Mouse (Mus musculus): ENCODE results near the gene Pced1b.

Pced1b gene

GRCm38 (mm10) chr15:97257206-97257775, 10.4 kb downstream of the Pced1b start:
- no peak for DNase-seq

DNA sequence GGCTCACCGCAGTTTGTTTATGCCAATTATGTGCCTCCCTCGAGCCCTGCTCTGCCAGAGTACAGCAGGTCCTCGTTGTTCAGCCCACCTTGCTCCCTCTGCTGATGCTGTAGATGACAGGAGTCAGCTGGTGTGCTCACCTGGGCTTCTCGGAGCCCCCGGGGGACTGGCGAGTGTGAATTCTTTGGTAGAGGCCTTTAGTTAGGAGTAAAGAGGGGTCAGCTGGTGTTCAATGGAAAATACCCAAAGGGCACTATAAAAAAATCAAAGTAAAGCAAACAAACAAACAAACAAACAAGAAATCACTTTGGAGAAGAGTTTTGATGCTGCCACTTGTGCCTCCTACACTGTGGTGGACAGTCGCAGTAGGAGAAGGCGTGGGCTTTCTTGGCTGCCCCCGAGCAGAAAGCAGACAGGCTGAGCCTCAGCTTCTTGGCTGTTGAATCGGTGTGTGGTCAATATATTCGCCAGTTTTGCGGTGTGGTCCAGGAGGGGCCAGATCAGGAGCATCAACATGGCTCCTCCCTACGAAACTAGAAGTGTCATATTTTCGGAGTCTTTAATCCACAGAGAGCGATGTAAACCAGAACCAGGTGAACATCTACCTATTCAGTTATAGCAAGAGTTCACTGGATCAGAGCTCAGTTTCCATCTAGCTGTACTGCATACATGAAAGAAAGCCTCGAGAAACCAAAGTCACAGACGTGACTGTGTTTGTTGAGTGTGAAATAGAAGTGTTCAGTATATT, 11.8 kb downstream of the Pced1b start:
- DNase-seq: no peak

DNA sequence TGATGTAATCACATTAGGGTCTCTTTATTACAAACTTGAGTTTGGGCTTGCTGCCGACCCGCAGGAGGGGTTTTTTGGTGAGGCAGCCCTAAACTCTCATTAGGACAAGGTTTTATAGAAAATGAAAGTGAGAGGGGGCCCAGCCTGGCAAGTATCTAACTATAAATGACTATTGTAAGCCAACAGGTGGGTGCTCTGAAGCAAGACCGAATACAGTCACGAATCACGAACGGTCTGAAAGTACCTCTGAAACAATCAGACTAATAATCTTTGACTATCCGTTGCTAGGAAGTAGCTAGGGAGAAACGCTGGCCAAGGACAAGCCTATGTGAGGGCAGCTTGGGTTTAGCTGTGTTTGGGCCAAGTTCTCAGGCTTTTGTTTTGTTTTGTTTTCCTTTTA, 12.4 kb downstream of the Pced1b start:
- DNase-seq: no peak

DNA sequence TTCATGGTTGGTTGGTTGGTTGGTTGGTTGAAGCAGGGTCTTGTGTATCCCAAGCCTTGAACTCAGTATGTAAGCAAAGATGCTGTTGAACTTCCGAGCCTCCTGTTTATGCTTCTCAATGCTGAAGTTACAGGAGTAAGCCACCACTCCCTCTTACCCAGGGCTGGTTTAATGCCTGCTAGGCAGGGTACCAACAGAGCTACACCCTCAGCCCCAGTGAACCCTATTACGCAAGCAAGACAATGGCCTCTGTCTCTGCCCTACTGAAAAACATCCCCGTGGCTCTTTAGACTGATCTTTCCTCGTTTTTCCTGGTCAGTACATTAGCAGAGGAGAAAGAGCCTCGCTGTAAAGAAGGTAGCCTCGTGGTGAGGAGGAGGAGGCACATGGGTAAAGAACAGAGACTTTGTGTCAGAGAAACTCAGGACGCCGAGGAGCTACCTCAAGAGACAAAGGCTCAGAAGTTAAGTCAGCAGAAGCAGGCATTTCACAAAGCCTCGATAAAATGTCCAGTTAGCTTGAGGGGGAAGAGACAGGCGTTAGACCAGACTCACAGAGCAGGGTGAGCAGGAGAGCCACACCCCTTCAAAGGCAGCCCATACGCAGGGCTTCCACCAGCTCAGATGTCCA, 13.2 kb downstream of the Pced1b start:
- no peak for DNase-seq

- no peak for DNase-seq
These were observed 15.3 kb downstream of the Pced1b start for GRCm38 (mm10) chr15:97262251-97262650.

GRCm38 (mm10) chr15:97266236-97266845, 19.4 kb downstream of the Pced1b start:
- no peak for DNase-seq

GRCm38 (mm10) chr15:97267094-97267695, 20.3 kb downstream of the Pced1b start:
- DNase-seq: no peak

- DNase-seq: no peak
These were observed 25.2 kb downstream of the Pced1b start for GRCm38 (mm10) chr15:97271985-97272697.

DNA sequence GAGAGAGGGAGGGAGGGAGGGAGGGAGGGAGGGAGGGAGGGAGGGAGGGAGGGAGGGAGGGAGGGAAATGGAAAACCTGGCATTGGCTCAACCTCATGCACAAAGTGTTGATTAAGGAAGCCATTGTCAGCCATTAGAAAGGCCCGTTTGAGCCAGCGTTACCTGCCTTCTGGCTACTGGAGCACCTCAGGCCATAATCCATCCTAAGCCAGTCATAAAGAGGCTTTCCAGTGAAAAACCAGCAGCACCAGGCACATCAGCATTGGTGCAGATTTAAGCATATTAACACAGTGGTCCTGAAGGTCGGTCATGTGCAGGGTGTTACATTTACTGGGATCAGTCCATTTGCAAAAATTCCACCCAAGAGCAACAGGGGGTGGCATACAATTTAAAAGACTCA, 25.9 kb downstream of the Pced1b start:
- no peak for DNase-seq

- no peak for DNase-seq
These were observed 28.9 kb downstream of the Pced1b start for GRCm38 (mm10) chr15:97275626-97276395.

DNA sequence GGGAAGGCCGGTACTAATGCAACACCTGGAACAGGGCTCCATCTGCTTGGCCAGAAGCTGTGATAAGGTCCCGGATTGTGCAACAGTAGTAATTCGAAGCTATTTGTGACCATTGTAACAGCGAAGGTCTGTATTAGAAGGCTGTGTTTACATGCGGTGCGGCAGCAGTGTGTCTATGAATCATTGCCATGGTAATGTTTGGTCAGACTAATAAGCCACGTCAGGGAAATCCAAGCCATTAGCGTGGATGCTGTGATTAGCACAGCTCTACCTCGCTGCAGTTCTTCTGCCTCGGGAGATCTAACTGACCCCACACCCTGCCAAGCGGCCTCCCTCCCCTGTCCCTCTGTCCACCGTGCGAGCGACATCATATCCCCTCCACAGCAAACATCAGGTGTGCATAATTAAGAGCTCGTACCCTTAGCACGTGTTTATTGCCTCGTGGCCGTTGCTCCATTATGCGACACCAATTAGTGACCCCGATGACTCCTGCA, 29.8 kb downstream of the Pced1b start:
- no peak for DNase-seq

- DNase-seq: no peak
These were observed 30.4 kb downstream of the Pced1b start for GRCm38 (mm10) chr15:97277328-97277727.

GRCm38 (mm10) chr15:97278340-97278948, 31.5 kb downstream of the Pced1b start:
- no peak for DNase-seq

GRCm38 (mm10) chr15:97280131-97280530, 33.2 kb downstream of the Pced1b start:
- no peak for DNase-seq

DNA sequence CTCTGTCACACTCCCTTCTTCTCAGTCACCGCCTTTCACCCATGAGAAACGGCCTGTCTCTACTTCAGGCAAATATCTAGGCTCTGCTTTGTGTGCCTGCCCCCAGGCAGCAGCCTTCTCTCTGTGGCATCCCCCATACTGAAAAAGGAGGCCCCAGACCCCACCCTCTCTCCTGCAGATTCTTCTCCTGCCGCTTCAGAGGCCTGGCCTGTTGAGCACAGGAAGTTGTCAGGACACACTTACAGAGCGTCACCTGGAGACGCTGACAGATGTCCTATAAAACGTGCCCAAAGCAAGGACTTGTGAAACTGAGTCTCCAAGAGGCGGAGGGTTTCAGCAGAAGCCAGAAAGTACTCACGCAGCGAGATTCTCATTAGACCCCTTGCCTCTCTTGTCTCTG, 33.9 kb downstream of the Pced1b start:
- DNase-seq: no peak

GRCm38 (mm10) chr15:97281712-97282571, 35.0 kb downstream of the Pced1b start:
- no peak for DNase-seq

GRCm38 (mm10) chr15:97282572-97282881, 35.6 kb downstream of the Pced1b start:
- no peak for DNase-seq

DNA sequence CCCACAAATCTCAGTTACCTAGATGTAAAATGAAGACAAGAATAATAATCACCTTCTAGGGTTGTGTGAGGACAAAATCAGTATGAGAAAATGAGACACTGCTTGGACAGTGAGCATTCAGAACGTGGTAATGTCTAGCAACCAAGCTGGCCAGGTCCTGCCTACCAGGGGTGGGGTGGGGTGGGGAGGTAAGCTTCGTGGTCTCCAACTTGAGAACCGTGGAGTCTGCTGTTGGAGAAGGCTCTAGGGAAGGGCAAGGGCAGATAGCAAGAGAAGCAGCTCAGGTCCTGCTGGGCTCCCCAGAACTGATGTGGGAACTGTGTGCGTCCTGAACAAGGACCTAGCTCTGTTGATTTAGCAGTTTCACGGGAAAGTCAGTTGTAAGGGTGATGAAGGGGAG, 37.3 kb downstream of the Pced1b start:
- no peak for DNase-seq

DNA sequence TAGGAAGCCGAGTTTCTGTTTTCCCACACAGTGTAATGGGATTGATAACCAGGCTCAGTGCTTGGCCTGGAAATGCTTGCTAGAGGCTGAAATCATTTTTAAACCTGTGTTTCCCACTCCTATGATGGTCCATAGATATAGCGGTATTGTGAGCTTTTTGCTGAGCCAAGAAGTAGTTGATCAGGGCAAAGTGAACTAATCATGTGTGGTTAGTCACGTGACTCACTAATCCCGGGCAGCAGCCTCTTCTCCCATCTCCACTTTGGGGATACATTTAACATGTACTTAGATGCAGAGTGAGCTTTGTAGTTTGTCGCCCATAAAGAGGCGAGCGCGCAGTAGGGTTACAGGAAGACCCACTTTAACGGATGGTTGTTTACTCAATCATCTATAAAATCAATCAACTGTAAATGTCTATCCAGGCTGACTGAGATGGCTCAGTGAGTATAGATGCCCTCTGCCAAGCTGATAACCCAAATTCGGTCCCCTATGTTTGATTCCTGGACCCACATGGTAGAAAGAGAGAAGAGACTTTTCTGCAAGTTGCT, 38.8 kb downstream of the Pced1b start:
- no peak for DNase-seq

GRCm38 (mm10) chr15:97286731-97287130, 39.8 kb downstream of the Pced1b start:
- no peak for DNase-seq
